Mouse (Mus musculus): ENCODE data around the gene Slc25a11. TPM values are rescaled to one million over a fixed set of nuclear protein-coding genes. Genes with fewer than 3 reads are reported as not detected.
A peak's percentile ranks its signal among the peaks of the same experiment; 100 is the strongest.

Slc25a11 gene
- polyA plus RNA-seq, 1 experiment from 2014 or later = 143 TPM

DNA sequence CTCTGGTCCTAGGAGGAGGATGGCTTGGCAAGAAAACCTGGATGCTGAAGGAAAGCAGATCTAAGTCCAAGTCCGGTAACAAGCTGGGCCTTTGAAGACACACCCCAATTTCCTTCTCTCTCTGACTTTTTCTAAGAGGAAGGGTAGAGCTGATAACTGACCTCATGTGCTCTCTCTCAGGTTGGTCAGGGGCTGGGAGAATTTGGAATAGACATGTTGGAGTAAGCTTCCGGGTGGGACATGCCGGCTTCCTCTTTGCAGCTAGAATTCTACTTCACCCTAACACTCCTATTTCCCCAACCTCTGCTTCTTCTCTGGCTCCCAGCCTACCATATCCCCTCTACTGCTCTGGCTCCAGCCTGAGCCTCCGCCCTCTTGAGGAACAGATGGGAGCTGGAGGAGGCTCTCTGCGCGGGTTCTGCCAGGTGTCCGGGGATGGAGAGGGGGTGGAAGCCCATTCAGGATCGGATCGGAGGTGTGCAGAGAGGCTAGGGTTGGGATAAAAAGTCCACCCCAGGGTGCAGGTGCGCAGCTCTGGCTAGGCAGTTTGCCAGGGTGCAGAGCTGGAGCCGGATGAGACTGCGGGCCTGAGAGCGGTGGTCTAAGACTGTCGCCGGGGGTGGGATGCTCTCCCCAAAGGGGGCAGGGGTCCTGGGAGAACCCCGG, 39.8 kb upstream of the Slc25a11 start:
- WGBS (ENCODE audit: insufficient replicate concordance) = 2% methylated on average over 16 of the region's 16 CpGs
- TF ChIP-seq CTCF (IDR thresholded peaks at IDR 0.05; ENCODE audit: low read depth) = peak; percentile 14; the same call in 1 of the 2 replicates
- no peak for TF ChIP-seq EP300 (IDR thresholded peaks at IDR 0.05; ENCODE audit: low read depth)
- H3K9me3 ChIP-seq (ENCODE audit: low read length) = no peaks in the 10 kb centered on the region
- peak overlapping the region; percentile 97 for H3K4me2 ChIP-seq (ENCODE audit: low read depth, low read length)
- ATAC-seq (peak; percentile 34), DNase-seq (no peak)
- H3K4me3 ChIP-seq (ENCODE audit: low read depth, low read length) = peak overlapping the region; percentile 74
- peaks cover 17% of the 10 kb centered on the region for H3K4me1 ChIP-seq (ENCODE audit: insufficient read depth)
- peak overlapping the region; percentile 86 for H3K9ac ChIP-seq (replicated peaks)
- H3K27ac ChIP-seq (ENCODE audit: low read depth) = peak overlapping the region; percentile 81
- no peaks in the 10 kb centered on the region for H3K27me3 ChIP-seq (ENCODE audit: insufficient read depth, low read length)
- H3K36me3 ChIP-seq (replicated peaks; ENCODE audit: insufficient read depth, low read length) = peaks cover 21% of the 10 kb centered on the region

DNA sequence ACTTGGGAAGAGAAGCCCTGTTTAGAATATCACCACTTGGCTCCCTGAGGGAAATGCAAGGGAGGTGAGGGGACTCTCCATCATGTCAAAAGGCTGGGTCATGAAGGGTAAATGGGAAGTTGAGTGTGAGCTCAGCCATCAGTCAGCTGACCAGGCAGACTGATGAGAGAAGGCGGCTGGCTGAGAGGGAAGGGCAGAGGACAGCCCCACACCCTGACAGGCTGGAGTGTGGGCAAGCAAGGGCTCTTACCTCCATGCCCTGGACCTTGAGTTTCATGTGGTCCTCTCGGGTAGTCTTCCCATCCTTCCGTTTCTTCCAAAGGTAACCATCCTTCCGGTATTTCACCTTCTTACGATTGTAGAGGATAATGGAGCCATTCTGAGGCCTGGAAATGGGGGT, 36.4 kb upstream of the Slc25a11 start:
- 83% methylated on average over 5 of the region's 5 CpGs for WGBS (ENCODE audit: insufficient replicate concordance)
- no peak for DNase-seq
- H3K9ac ChIP-seq (replicated peaks) = no peak overlapping the region
- H3K9me3 ChIP-seq (ENCODE audit: low read length) = no peaks in the 10 kb centered on the region
- H3K4me3 ChIP-seq (ENCODE audit: low read depth, low read length) = no peak overlapping the region
- H3K27me3 ChIP-seq (ENCODE audit: insufficient read depth, low read length) = no peaks in the 10 kb centered on the region
- H3K36me3 ChIP-seq (replicated peaks; ENCODE audit: insufficient read depth, low read length) = peaks cover 30% of the 10 kb centered on the region
- no peak overlapping the region for H3K4me2 ChIP-seq (ENCODE audit: low read depth, low read length)
- no peak for TF ChIP-seq EP300 (IDR thresholded peaks at IDR 0.05; ENCODE audit: low read depth)
- no peak for TF ChIP-seq CTCF (IDR thresholded peaks at IDR 0.05; ENCODE audit: low read depth)
- no peak overlapping the region for H3K27ac ChIP-seq (ENCODE audit: low read depth)
- peaks cover 24% of the 10 kb centered on the region for H3K4me1 ChIP-seq (ENCODE audit: insufficient read depth)
- no peak for ATAC-seq

DNA sequence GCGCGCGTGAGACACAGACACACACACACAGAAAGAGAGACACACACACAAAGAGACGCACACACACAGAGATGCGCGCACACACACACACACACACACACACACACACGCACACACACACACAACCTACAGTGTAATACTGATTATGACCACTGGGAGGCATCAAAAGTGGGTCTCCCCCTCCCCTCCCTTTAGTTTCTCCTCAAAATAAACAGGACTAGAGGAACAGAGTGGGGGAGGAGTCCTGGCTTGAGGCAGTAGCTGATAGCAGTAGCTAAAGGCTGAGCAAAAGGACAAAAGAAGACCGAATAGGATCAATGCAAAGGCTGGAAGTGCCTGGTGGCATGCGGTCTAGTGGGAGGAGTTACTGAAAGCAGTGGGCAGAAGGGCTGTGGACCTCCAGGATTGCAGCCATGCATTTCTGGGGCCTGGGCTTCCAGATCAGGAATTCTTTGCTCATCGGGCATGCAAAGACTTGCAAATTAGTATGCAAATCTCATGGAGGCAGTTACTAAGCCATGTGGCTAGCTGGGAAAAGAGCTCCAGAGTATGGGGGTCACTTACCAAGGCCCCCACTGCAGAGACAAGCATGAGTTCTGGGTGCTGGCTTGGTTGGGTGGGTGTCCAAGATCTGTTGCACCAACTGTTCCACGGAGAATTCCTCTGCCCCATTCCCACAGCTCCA, 34.8 kb upstream of the Slc25a11 start:
- ATAC-seq = peak; percentile 53
- Histone ChIP-seq H3K4me3 (ENCODE audit: low read depth, low read length) (no peak overlapping the region), H3K36me3 (replicated peaks; ENCODE audit: insufficient read depth, low read length) (peaks cover 33% of the 10 kb centered on the region), H3K27me3 (ENCODE audit: insufficient read depth, low read length) (no peaks in the 10 kb centered on the region), H3K27ac (ENCODE audit: low read depth) (0 out of 2 replicates have a peak overlapping the region, but pooled peaks have one; percentile 3), H3K9me3 (ENCODE audit: low read length) (no peaks in the 10 kb centered on the region), H3K9ac (replicated peaks) (no peak overlapping the region), H3K4me2 (ENCODE audit: low read depth, low read length) (no peak overlapping the region), H3K4me1 (ENCODE audit: insufficient read depth) (peaks cover 22% of the 10 kb centered on the region)
- peak; percentile 44 for DNase-seq
- 49% methylated on average over 11 of the region's 11 CpGs for WGBS (ENCODE audit: insufficient replicate concordance)
- TF ChIP-seq EP300 (IDR thresholded peaks at IDR 0.05; ENCODE audit: low read depth) (no peak), CTCF (IDR thresholded peaks at IDR 0.05; ENCODE audit: low read depth) (peak; percentile 72)

DNA sequence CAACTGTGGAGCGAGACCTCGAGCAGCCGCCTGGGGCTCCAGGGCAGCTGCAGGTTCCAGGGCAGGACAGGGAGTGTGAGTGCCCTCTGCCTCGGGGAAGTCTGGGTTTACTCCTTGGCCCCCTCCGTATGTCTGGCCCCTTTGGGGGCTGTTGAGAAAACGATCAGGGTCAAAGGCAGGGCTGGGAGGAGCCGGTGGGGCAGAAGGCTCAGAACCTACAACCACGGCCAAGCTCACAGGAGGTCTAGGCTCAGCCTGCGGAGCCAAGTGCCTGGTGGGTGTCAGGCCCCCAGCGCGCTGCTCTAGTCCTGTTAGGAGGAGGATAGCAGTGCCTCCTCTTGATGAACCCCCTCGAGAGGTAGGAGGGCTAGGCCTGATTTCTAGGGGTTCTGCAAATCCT, 33.9 kb upstream of the Slc25a11 start:
- peaks cover 17% of the 10 kb centered on the region for H3K4me1 ChIP-seq (ENCODE audit: insufficient read depth)
- TF ChIP-seq CTCF (IDR thresholded peaks at IDR 0.05; ENCODE audit: low read depth) = no peak
- TF ChIP-seq EP300 (IDR thresholded peaks at IDR 0.05; ENCODE audit: low read depth) = no peak
- H3K9me3 ChIP-seq (ENCODE audit: low read length) = no peaks in the 10 kb centered on the region
- no peaks in the 10 kb centered on the region for H3K27me3 ChIP-seq (ENCODE audit: insufficient read depth, low read length)
- H3K36me3 ChIP-seq (replicated peaks; ENCODE audit: insufficient read depth, low read length) = peaks cover 33% of the 10 kb centered on the region
- H3K27ac ChIP-seq (ENCODE audit: low read depth) = no peak overlapping the region
- no peak overlapping the region for H3K9ac ChIP-seq (replicated peaks)
- WGBS (ENCODE audit: insufficient replicate concordance) = 84% methylated on average over 12 of the region's 12 CpGs
- no peak overlapping the region for H3K4me2 ChIP-seq (ENCODE audit: low read depth, low read length)
- H3K4me3 ChIP-seq (ENCODE audit: low read depth, low read length) = no peak overlapping the region
- DNase-seq (no peak), ATAC-seq (no peak)

DNA sequence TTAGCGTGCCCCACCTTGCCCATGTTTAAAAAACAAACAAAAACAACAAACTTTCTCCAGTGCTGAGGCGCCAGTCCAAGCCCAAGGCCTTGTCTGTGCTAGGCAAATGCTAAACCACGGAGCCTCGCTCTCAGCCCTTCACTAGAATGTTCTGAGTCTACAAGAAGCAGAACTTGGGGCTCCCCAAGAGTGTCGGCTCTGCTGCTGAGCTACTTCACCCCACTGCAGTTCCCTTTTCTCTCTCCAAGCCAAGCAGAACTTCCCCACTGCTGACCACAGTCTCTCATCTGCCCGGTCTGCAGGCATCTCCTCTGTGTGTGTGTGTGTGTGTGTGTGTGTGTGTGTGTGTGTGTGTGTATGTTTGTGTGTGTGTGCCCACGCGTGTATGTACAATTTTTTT, 32.6 kb upstream of the Slc25a11 start:
- H3K4me1 ChIP-seq (ENCODE audit: insufficient read depth) = peaks cover 17% of the 10 kb centered on the region
- H3K4me2 ChIP-seq (ENCODE audit: low read depth, low read length) = no peak overlapping the region
- H3K36me3 ChIP-seq (replicated peaks; ENCODE audit: insufficient read depth, low read length) = peaks cover 27% of the 10 kb centered on the region
- H3K4me3 ChIP-seq (ENCODE audit: low read depth, low read length) = no peak overlapping the region
- peak; percentile 26; the same call in 1 of the 2 replicates for ATAC-seq
- no peak overlapping the region for H3K9ac ChIP-seq (replicated peaks)
- H3K27ac ChIP-seq (ENCODE audit: low read depth) = peak overlapping the region; percentile 84
- TF ChIP-seq EP300 (IDR thresholded peaks at IDR 0.05; ENCODE audit: low read depth) (no peak), CTCF (IDR thresholded peaks at IDR 0.05; ENCODE audit: low read depth) (no peak)
- peak; percentile 40 for DNase-seq
- H3K9me3 ChIP-seq (ENCODE audit: low read length) = no peaks in the 10 kb centered on the region
- WGBS (ENCODE audit: insufficient replicate concordance) = 41% methylated on average over 8 of the region's 8 CpGs
- H3K27me3 ChIP-seq (ENCODE audit: insufficient read depth, low read length) = no peaks in the 10 kb centered on the region

DNA sequence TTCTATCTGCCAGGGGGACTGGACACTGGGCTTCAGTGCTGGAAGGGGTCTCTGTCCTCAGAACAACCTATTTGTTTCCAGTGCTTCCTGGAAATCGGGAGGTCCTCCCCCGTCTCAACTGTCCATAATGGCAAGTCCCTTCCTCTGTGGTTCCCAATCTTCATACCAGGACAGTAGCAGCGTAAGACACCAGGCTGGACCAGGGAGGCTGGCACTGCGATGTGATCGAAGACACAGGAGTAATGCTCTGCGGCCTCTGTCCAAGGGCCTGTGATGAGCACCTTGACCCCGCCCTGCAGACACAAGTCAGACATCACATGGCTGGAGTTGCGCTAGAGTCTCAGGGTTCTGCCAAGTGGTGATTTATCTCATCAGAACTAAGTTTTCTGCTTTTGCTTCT, 32.1 kb upstream of the Slc25a11 start:
- H3K4me2 ChIP-seq (ENCODE audit: low read depth, low read length) = no peak overlapping the region
- H3K36me3 ChIP-seq (replicated peaks; ENCODE audit: insufficient read depth, low read length) = peaks cover 22% of the 10 kb centered on the region
- H3K9ac ChIP-seq (replicated peaks) = no peak overlapping the region
- no peak overlapping the region for H3K4me3 ChIP-seq (ENCODE audit: low read depth, low read length)
- no peak for TF ChIP-seq CTCF (IDR thresholded peaks at IDR 0.05; ENCODE audit: low read depth)
- no peak for TF ChIP-seq EP300 (IDR thresholded peaks at IDR 0.05; ENCODE audit: low read depth)
- no peaks in the 10 kb centered on the region for H3K9me3 ChIP-seq (ENCODE audit: low read length)
- ATAC-seq (no peak), DNase-seq (no peak)
- peaks cover 17% of the 10 kb centered on the region for H3K4me1 ChIP-seq (ENCODE audit: insufficient read depth)
- WGBS (ENCODE audit: insufficient replicate concordance) = 84% methylated on average over 8 of the region's 8 CpGs
- H3K27ac ChIP-seq (ENCODE audit: low read depth) = peak overlapping the region; percentile 84
- H3K27me3 ChIP-seq (ENCODE audit: insufficient read depth, low read length) = no peaks in the 10 kb centered on the region

All from liver, postnatal 0 days (tissue).